Mouse (Mus musculus) kidney, adult 9 months (tissue): ENCODE data around the gene Hira.
"Not testable (repeated sequence)": the region's sequence is repeated elsewhere in the genome, so short reads cannot be mapped to it uniquely, and the experiment has no call there.

Source experiments
- DNase-seq: peaks from one replicate; pipeline ENCODE4 v3.0.0; 2022

The Hira gene

GRCm38 (mm10) chr16:18876442-18877308 is at the start of gene Hira, which contains the start of gene Mrpl40:
Gene Hira, plus strand, starts transcription at chr16:18877037.
Gene Mrpl40, minus strand, starts transcription at chr16:18876862.
- peak; percentile 96 for DNase-seq

GRCm38 (mm10) chr16:18828630-18829029 is 48.2 kb upstream of the Hira start:
- no peak for DNase-seq

GRCm38 (mm10) chr16:18829102-18829501 is 47.7 kb upstream of the Hira start:
- DNase-seq: no peak

GRCm38 (mm10) chr16:18833486-18833885 is 43.4 kb upstream of the Hira start:
- no peak for DNase-seq

- DNase-seq: no peak
Measured at GRCm38 (mm10) chr16:18836073-18836467, 40.8 kb upstream of the Hira start.

GRCm38 (mm10) chr16:18836468-18837208 is 40.2 kb upstream of the Hira start, which contains the start of the genes 2510002D24Rik and Gm28539:
Gene 2510002D24Rik, plus strand, starts transcription at chr16:18836578.
Gene Gm28539, plus strand, starts transcription at chr16:18836584.
- peak; percentile 98 for DNase-seq

GRCm38 (mm10) chr16:18838346-18838745 is 38.5 kb upstream of the Hira start:
- no peak for DNase-seq

GRCm38 (mm10) chr16:18846301-18846820 is 30.5 kb upstream of the Hira start:
- DNase-seq: no peak

GRCm38 (mm10) chr16:18849521-18850190 is 27.2 kb upstream of the Hira start:
- DNase-seq: not testable (repeated sequence)

- peak; percentile 92 for DNase-seq
Measured at GRCm38 (mm10) chr16:18858551-18858950, 18.3 kb upstream of the Hira start.

- DNase-seq: peak; percentile 82
Measured at GRCm38 (mm10) chr16:18860186-18860585, 16.7 kb upstream of the Hira start.

- not testable (repeated sequence) for DNase-seq
Measured at GRCm38 (mm10) chr16:18870495-18870894, 6.3 kb upstream of the Hira start.

- DNase-seq: no peak
Measured at GRCm38 (mm10) chr16:18876091-18876441, 771 bp upstream of the Hira start.

- peak; percentile 64 for DNase-seq
Measured at GRCm38 (mm10) chr16:18877386-18878090, 701 bp downstream of the Hira start.

GRCm38 (mm10) chr16:18878091-18878720 is 1.4 kb downstream of the Hira start:
- no peak for DNase-seq

- no peak for DNase-seq
Measured at GRCm38 (mm10) chr16:18884044-18884443, 7.2 kb downstream of the Hira start.

GRCm38 (mm10) chr16:18893840-18894372 is 17.1 kb downstream of the Hira start:
- no peak for DNase-seq

- DNase-seq: no peak
Measured at GRCm38 (mm10) chr16:18895249-18895648, 18.4 kb downstream of the Hira start.

- no peak for DNase-seq
Measured at GRCm38 (mm10) chr16:18896429-18896828, 19.6 kb downstream of the Hira start.

GRCm38 (mm10) chr16:18905648-18906047 is 28.8 kb downstream of the Hira start:
- DNase-seq: no peak

GRCm38 (mm10) chr16:18916064-18916463 is 39.2 kb downstream of the Hira start:
- DNase-seq: no peak

GRCm38 (mm10) chr16:18921771-18922170 is 44.9 kb downstream of the Hira start:
- no peak for DNase-seq
